Mouse (Mus musculus): ENCODE data around the gene Kcnrg. TPM values are rescaled to one million over a fixed set of nuclear protein-coding genes. Genes with fewer than 3 reads are reported as not detected.

Gene Kcnrg
- not detected for polyA plus RNA-seq (2014; fragmentation: Illumina TruSeq; extraction: RNeasy Lipid Tissue Mini Kit (QIAGEN cat#74804); ENCODE audit: low read depth, low replicate concordance)

GRCm38 (mm10) chr14:61607157-61607556 is at the start of gene Kcnrg:
TSS of gene Kcnrg (plus strand) at chr14:61607457.

GRCm38 (mm10) chr14:61597968-61598367 is 9.3 kb upstream of the Kcnrg start, which contains the start of gene Trim13:
TSS of gene Trim13 (plus strand) at chr14:61598247.

Other genes starting within 250 kb of the Kcnrg start
- gene Ebpl, start 247.0 kb upstream of the Kcnrg start, polyA plus RNA-seq (2014; fragmentation: Illumina TruSeq; extraction: RNeasy Lipid Tissue Mini Kit (QIAGEN cat#74804); ENCODE audit: low read depth, low replicate concordance) = 1.0 TPM
- gene Kpna3, start 167.6 kb upstream of the Kcnrg start, polyA plus RNA-seq (2014; fragmentation: Illumina TruSeq; extraction: RNeasy Lipid Tissue Mini Kit (QIAGEN cat#74804); ENCODE audit: low read depth, low replicate concordance) = 46.3 TPM
- gene Spryd7, start 50.6 kb upstream of the Kcnrg start, polyA plus RNA-seq (2014; fragmentation: Illumina TruSeq; extraction: RNeasy Lipid Tissue Mini Kit (QIAGEN cat#74804); ENCODE audit: low read depth, low replicate concordance) = 47.2 TPM
- 10.6 TPM for gene Trim13, start 9.2 kb upstream of the Kcnrg start, polyA plus RNA-seq (2014; fragmentation: Illumina TruSeq; extraction: RNeasy Lipid Tissue Mini Kit (QIAGEN cat#74804); ENCODE audit: low read depth, low replicate concordance)